ENCODE assay signal across 24 mouse cellular contexts in genomic region chr10:89631831-89632230, GRCm38 (mm10). TPM values are rescaled to one million over a fixed set of nuclear protein-coding genes. Genes with fewer than 3 reads are reported as not detected.
A peak's percentile ranks its signal among the peaks of the same experiment; 100 is the strongest.
DNase-seq lines count a peak whose midpoint lies in the region; ATAC-seq and TF ChIP-seq lines count a peak whose summit lies in the region.
"Had no signal": no experiment of that assay in that cellular context is flagged by ENCODE, and none has a peak within 500 bp of the region (broad histone marks: within the 10 kb centered on the region; RNA-seq: fewer than 3 reads in every experiment).

No protein-coding gene starts in this region.

- TF ChIP-seq CTCF in liver, adult 2 months (IDR thresholded peaks at IDR 0.05; ENCODE audit: low read depth, low read length): no peak
- TF ChIP-seq CTCF in liver, postnatal 0 days (IDR thresholded peaks at IDR 0.05; ENCODE audit: low read depth): no peak

- H3K9me3 ChIP-seq in liver, embryonic 12.5 days (replicated peaks): no peaks in the 10 kb centered on the region
- H3K9me3 ChIP-seq in liver, embryonic 16.5 days (replicated peaks; ENCODE audit: control insufficient read depth, low read length): no peaks in the 10 kb centered on the region
- H3K9me3 ChIP-seq in liver, embryonic 11.5 days (ENCODE audit: control insufficient read depth, low read length): no peaks in the 10 kb centered on the region
- no peaks in the 10 kb centered on the region for H3K9me3 ChIP-seq in liver, postnatal 0 days (ENCODE audit: low read length)
- H3K9me3 ChIP-seq: G1E had no signal

- H3K9ac ChIP-seq in liver, adult 2 months (ENCODE audit: low read depth, low read length): peak overlapping the region; percentile 68
- no peak overlapping the region for H3K9ac ChIP-seq in liver, embryonic 12.5 days
- H3K9ac ChIP-seq in liver, embryonic 16.5 days (ENCODE audit: low read depth, low read length): no peak overlapping the region
- H3K9ac ChIP-seq in liver, embryonic 11.5 days (ENCODE audit: low read depth, low read length): no peak overlapping the region
- no peak overlapping the region for H3K9ac ChIP-seq in liver, postnatal 0 days (replicated peaks)

- peaks cover 10% of the 10 kb centered on the region; the same call in 1 of the 2 replicates for H3K79me2 ChIP-seq in liver, adult 2 months (ENCODE audit: control insufficient read depth, insufficient read depth, low read length)

- H3K36me3 ChIP-seq in liver, adult 2 months (ENCODE audit: control insufficient read depth, insufficient read depth, low read length): no peaks in the 10 kb centered on the region
- no peaks in the 10 kb centered on the region for H3K36me3 ChIP-seq in liver, embryonic 12.5 days
- no peaks in the 10 kb centered on the region for H3K36me3 ChIP-seq in liver, embryonic 16.5 days (ENCODE audit: control insufficient read depth, insufficient read depth)
- no peaks in the 10 kb centered on the region for H3K36me3 ChIP-seq in liver, embryonic 11.5 days (ENCODE audit: control insufficient read depth, insufficient read depth, low read length)
- H3K36me3 ChIP-seq in liver, postnatal 0 days (replicated peaks; ENCODE audit: insufficient read depth, low read length): no peaks in the 10 kb centered on the region
- H3K36me3 ChIP-seq: G1E had no signal

- no peaks in the 10 kb centered on the region for H3K27me3 ChIP-seq in liver, adult 2 months (ENCODE audit: control insufficient read depth, insufficient read depth, low read length)
- no peaks in the 10 kb centered on the region for H3K27me3 ChIP-seq in liver, embryonic 12.5 days (replicated peaks)
- no peaks in the 10 kb centered on the region for H3K27me3 ChIP-seq in liver, embryonic 16.5 days (ENCODE audit: control insufficient read depth, insufficient read depth, low read depth, low read length)
- no peaks in the 10 kb centered on the region for H3K27me3 ChIP-seq in liver, embryonic 11.5 days (replicated peaks; ENCODE audit: control insufficient read depth, insufficient read depth, low read length)
- no peaks in the 10 kb centered on the region for H3K27me3 ChIP-seq in liver, postnatal 0 days (ENCODE audit: insufficient read depth, low read length)
- H3K27me3 ChIP-seq: CH12.LX, Patski had no signal

- H3K4me3 ChIP-seq in liver, adult 2 months (ENCODE audit: insufficient read depth, low read depth, low read length): no peak overlapping the region
- H3K4me3 ChIP-seq in liver, embryonic 12.5 days: no peak overlapping the region
- no peak overlapping the region for H3K4me3 ChIP-seq in liver, embryonic 16.5 days (ENCODE audit: low read depth, low read length)
- no peak overlapping the region for H3K4me3 ChIP-seq in liver, embryonic 11.5 days (ENCODE audit: low read depth, low read length)
- no peak overlapping the region for H3K4me3 ChIP-seq in liver, postnatal 0 days (ENCODE audit: low read depth, low read length)

- TF ChIP-seq POLR2A in liver, adult 2 months (IDR thresholded peaks at IDR 0.05; ENCODE audit: extremely low read depth, insufficient read depth, low read length): no peak

- 16% methylated on average over 5 of the region's 5 CpGs for WGBS in liver, adult 2 months
- 50% methylated on average over 5 of the region's 5 CpGs for WGBS in liver, embryonic 12.5 days (ENCODE audit: insufficient replicate concordance)
- WGBS in liver, embryonic 16.5 days (ENCODE audit: insufficient replicate concordance): 33% methylated on average over 5 of the region's 5 CpGs
- WGBS in liver, embryonic 11.5 days: 63% methylated on average over 5 of the region's 5 CpGs
- 43% methylated on average over 5 of the region's 5 CpGs for WGBS in liver, postnatal 0 days (ENCODE audit: insufficient replicate concordance)

- H3K27ac ChIP-seq in liver, adult 2 months (replicated peaks; ENCODE audit: insufficient read depth, low read depth, low read length): peak overlapping the region; percentile 96
- no peak overlapping the region for H3K27ac ChIP-seq in liver, embryonic 12.5 days
- H3K27ac ChIP-seq in liver, embryonic 16.5 days (ENCODE audit: low read length): no peak overlapping the region
- H3K27ac ChIP-seq in liver, embryonic 11.5 days (ENCODE audit: low read depth, low read length): no peak overlapping the region
- H3K27ac ChIP-seq in liver, postnatal 0 days (ENCODE audit: low read depth): peak overlapping the region; percentile 95

- TF ChIP-seq EP300 in liver, postnatal 0 days (IDR thresholded peaks at IDR 0.05; ENCODE audit: low read depth): no peak

- H3K4me1 ChIP-seq in liver, adult 2 months (ENCODE audit: control insufficient read depth, insufficient read depth, low read length): peaks cover 48% of the 10 kb centered on the region
- H3K4me1 ChIP-seq in liver, embryonic 12.5 days: peaks cover 5% of the 10 kb centered on the region; the same call in 1 of the 2 replicates
- no peaks in the 10 kb centered on the region for H3K4me1 ChIP-seq in liver, embryonic 16.5 days (ENCODE audit: control insufficient read depth, low read depth, low read length)
- H3K4me1 ChIP-seq in liver, embryonic 11.5 days (replicated peaks; ENCODE audit: control insufficient read depth, insufficient read depth, low read length): no peaks in the 10 kb centered on the region; the same call in 1 of the 2 replicates
- peaks cover 3% of the 10 kb centered on the region for H3K4me1 ChIP-seq in liver, postnatal 0 days (ENCODE audit: insufficient read depth)

- no peak overlapping the region for H3K4me2 ChIP-seq in liver, embryonic 12.5 days
- no peak overlapping the region for H3K4me2 ChIP-seq in liver, embryonic 16.5 days (ENCODE audit: low read depth, low read length)
- no peak overlapping the region for H3K4me2 ChIP-seq in liver, embryonic 11.5 days
- no peak overlapping the region for H3K4me2 ChIP-seq in liver, postnatal 0 days (ENCODE audit: low read depth, low read length)

- no peak for ATAC-seq in liver, embryonic 12.5 days
- 0 out of 2 replicates have a peak, but pooled peaks have one; percentile 24 for ATAC-seq in liver, embryonic 16.5 days (ENCODE audit: low read depth)
- ATAC-seq in liver, embryonic 11.5 days (replicated peaks; ENCODE audit: low FRiP score): no peak
- peak; percentile 15; the same call in 1 of the 2 replicates for ATAC-seq in liver, postnatal 0 days
- ATAC-seq: activated CD4-positive, CD25-positive, alpha-beta regulatory T cell, adult 4 months; CD4-positive, CD25-positive, alpha-beta regulatory T cell, adult 4 months; Patski had no signal

- DNase-seq in liver, adult 2 months (ENCODE audit: extremely low read depth, low read depth, low spot score): peak; percentile 94
- DNase-seq in liver, embryonic 11.5 days (ENCODE audit: low spot score): no peak
- no peak for DNase-seq in liver, postnatal 0 days
- DNase-seq in liver: no peak
- DNase-seq: adrenal gland, adult 2 months; adrenal gland, adult 8-10 months; adrenal gland, postnatal 10 days; adrenal gland, postnatal 14 days; adrenal gland, postnatal 25 days; adrenal gland, postnatal 36 days; B cell, adult 2 months; cerebellum, adult 11 months; cerebellum, adult 11-12 months; cerebellum, adult 18-20 months had no signal

RNA-seq across cellular contexts. Expression of gene Slc17a8, which starts 10.8 kb away (rescaled TPM):
- total RNA-seq in liver, adult 2 months (2014; rRNA removed): 2.9 and 3.3 TPM in 2 replicates
- 1.1 TPM in 2 replicates for polyA plus RNA-seq in liver, adult 2 months (2012; rRNA removed)
- 0.02 and 0.05 TPM in 2 replicates for polyA plus RNA-seq in liver, embryonic 12.5 days (2016; fragmentation: Nextera tagmentation; extraction: Ambion mirVana)
- polyA plus RNA-seq in liver, embryonic 16.5 days (2015; fragmentation: Nextera tagmentation; extraction: Ambion mirVana): 0.06 TPM in 1 of 2 replicates, not detected in the other
- 0.13 TPM in 1 of 2 replicates, not detected in the other for polyA plus RNA-seq in liver, embryonic 11.5 days (2014; fragmentation: Nextera tagmentation; extraction: Ambion mirVana)
- polyA plus RNA-seq in liver, postnatal 0 days (2015; fragmentation: Nextera tagmentation; extraction: Ambion mirVana): 0.11 and 0.15 TPM in 2 replicates
- total RNA-seq: adrenal gland, adult 18-20 months; adrenal gland, adult 2 months; CH12.LX; ES-E14; MEL had no signal
- polyA plus RNA-seq: adrenal gland, adult 2 months; CD4-positive, CD25-positive, alpha-beta regulatory T cell, adult 4 months; G1E had no signal

RNA-seq across cellular contexts. Expression of gene Scyl2, which starts 54.3 kb away (rescaled TPM):
- total RNA-seq in liver, adult 2 months (2014; rRNA removed): 18.4 and 20.1 TPM in 2 replicates
- polyA plus RNA-seq in liver, adult 2 months (2012; rRNA removed): 10.8 and 11.3 TPM in 2 replicates
- polyA plus RNA-seq in liver, embryonic 12.5 days (2016; fragmentation: Nextera tagmentation; extraction: Ambion mirVana): 6.2 and 7.4 TPM in 2 replicates
- 2.9 and 3.2 TPM in 2 replicates for polyA plus RNA-seq in liver, embryonic 16.5 days (2015; fragmentation: Nextera tagmentation; extraction: Ambion mirVana)
- polyA plus RNA-seq in liver, embryonic 11.5 days (2014; fragmentation: Nextera tagmentation; extraction: Ambion mirVana): 11.7 and 13.3 TPM in 2 replicates
- 3.5 and 4.8 TPM in 2 replicates for polyA plus RNA-seq in liver, postnatal 0 days (2015; fragmentation: Nextera tagmentation; extraction: Ambion mirVana)

Comparison
In these comparisons a context has a peak if more than half of its experiments do, and no peak if none do; other contexts are left out.
1. H3K27ac ChIP-seq: peak in liver, adult 2 months (single experiment) and liver, postnatal 0 days (single experiment); none in liver, embryonic 12.5 days (single experiment), liver, embryonic 16.5 days (single experiment) and liver, embryonic 11.5 days (single experiment).
2. ATAC-seq: peak in liver, embryonic 16.5 days (single experiment) and liver, postnatal 0 days (single experiment); none in liver, embryonic 12.5 days (single experiment) and liver, embryonic 11.5 days (single experiment).